Mouse (Mus musculus) heart, postnatal 36 days (tissue): ENCODE measurements around the gene Tmem208. TPM values are rescaled to one million over a fixed set of nuclear protein-coding genes. Genes with fewer than 3 reads are reported as not detected.

Experiments
- microRNA-seq, 2 experiments: library from miRNA; unstranded; fragments of <30 nt; microRNA quantifications; one replicate each; pipeline ENCODE4 v1.2.0; 2021; ENCODE audit warnings: borderline number of aligned reads in 2 of 2
- total RNA-seq, 2 experiments: library from RNA; stranded (reverse); gene quantifications; 2 replicates each; pipeline ENCODE4 v1.2.3; 2021

Gene Tmem208
- total RNA-seq, 2 experiments from 2014 or later = 22.1 to 24.0 TPM

Small RNA genes within 50 kb of the gene (microRNA-seq; reads per million reads assigned to microRNA genes)
- gene Gm27320 (0 reads per million in 2 experiments), gene Mir328 (2,001 to 2,628 reads per million in 2 experiments)

Other genes with a start within 250 kb of the Tmem208 start
- gene Ces3b, start 242.6 kb upstream of the Tmem208 start, total RNA-seq = not detected
- gene Ces4a, start 194.6 kb upstream of the Tmem208 start, total RNA-seq = not detected
- gene Cbfb, start 155.7 kb upstream of the Tmem208 start, total RNA-seq = 10 to 100 TPM; 21.5 to 24.1 TPM
- gene D230025D16Rik, start 101.2 kb upstream of the Tmem208 start, total RNA-seq = 10 to 100 TPM; 19.1 to 20.8 TPM
- gene B3gnt9, start 71.2 kb upstream of the Tmem208 start, total RNA-seq = 1 to 10 TPM; 4.4 to 5.7 TPM
- 1 to 10 TPM; 4.9 to 5.8 TPM for gene Tradd, start 61.7 kb upstream of the Tmem208 start, total RNA-seq
- gene Fbxl8, start 61.7 kb upstream of the Tmem208 start, total RNA-seq = 1 to 10 TPM; 2.3 to 3.4 TPM
- gene Hsf4, start 56.6 kb upstream of the Tmem208 start, total RNA-seq = 1 to 10 TPM; 1.6 to 2.6 TPM
- gene Nol3, start 50.2 kb upstream of the Tmem208 start, total RNA-seq = 10 to 100 TPM; 19.3 to 22.1 TPM
- under 1 TPM; 0.70 to 0.97 TPM for gene 4931428F04Rik, start 36.5 kb upstream of the Tmem208 start, total RNA-seq
- 1 to 10 TPM; 6.4 to 7.7 TPM for gene Exoc3l, start 30.3 kb upstream of the Tmem208 start, total RNA-seq
- gene E2f4, start 28.7 kb upstream of the Tmem208 start, total RNA-seq = 10 to 100 TPM; 18.9 to 20.0 TPM
- 1 to 10 TPM; 1.2 to 1.3 TPM for gene Elmo3, start 20.8 kb upstream of the Tmem208 start, total RNA-seq
- gene Lrrc29, start 76 bp upstream of the Tmem208 start, total RNA-seq = 1 to 10 TPM; 1.2 to 1.3 TPM
- 1 to 10 TPM; 6.5 to 9.6 TPM for gene Fhod1, start 21.6 kb downstream of the Tmem208 start, total RNA-seq
- under 1 TPM; 0.44 to 0.62 TPM for gene Slc9a5, start 22.5 kb downstream of the Tmem208 start, total RNA-seq
- not detected for gene Plekhg4, start 46.9 kb downstream of the Tmem208 start, total RNA-seq
- gene Kctd19, start 87.1 kb downstream of the Tmem208 start, total RNA-seq = under 1 TPM; 0.24 to 0.53 TPM
- gene Lrrc36, start 87.2 kb downstream of the Tmem208 start, total RNA-seq = under 1 TPM; 0.41 to 0.56 TPM
- 10 to 100 TPM; 43.3 to 45.7 TPM for gene Tppp3, start 145.2 kb downstream of the Tmem208 start, total RNA-seq
- gene Zdhhc1, start 170.5 kb downstream of the Tmem208 start, total RNA-seq = 10 to 100 TPM; 14.5 to 14.9 TPM
- not detected for gene Hsd11b2, start 192.4 kb downstream of the Tmem208 start, total RNA-seq
- 10 to 100 TPM; 51.7 to 53.4 TPM for gene Atp6v0d1, start 239.7 kb downstream of the Tmem208 start, total RNA-seq